Mouse (Mus musculus) thymus, postnatal 14 days (tissue): ENCODE measurements around the gene Timm8a2.

Source experiments
- DNase-seq: peaks from one replicate; pipeline ENCODE4 v3.0.0; 2021

Gene Timm8a2

DNA sequence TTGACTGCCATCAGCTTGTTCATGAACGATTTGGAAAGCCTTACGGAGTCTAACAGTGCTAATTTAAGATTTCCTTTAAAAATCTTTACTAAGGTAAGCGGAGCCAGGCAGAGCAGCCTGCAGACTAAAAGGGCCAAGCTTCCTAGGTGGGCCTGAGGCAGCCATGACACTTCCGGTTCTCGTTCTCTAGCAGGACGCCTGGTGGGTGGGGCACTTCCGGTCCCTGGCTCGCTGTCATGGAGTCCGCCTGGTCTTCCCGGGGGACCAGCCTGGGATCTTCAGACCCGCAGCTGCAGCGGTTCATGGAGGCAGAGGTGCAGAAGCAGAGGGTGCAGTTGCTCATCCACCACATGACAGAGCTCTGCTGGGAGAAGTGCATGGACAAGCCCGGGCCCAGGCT lies at the start of gene Timm8a2:
Gene Timm8a2 (plus strand): TSS at position 224 of the 400 bp plus-strand sequence.
- DNase-seq = no peak

DNA sequence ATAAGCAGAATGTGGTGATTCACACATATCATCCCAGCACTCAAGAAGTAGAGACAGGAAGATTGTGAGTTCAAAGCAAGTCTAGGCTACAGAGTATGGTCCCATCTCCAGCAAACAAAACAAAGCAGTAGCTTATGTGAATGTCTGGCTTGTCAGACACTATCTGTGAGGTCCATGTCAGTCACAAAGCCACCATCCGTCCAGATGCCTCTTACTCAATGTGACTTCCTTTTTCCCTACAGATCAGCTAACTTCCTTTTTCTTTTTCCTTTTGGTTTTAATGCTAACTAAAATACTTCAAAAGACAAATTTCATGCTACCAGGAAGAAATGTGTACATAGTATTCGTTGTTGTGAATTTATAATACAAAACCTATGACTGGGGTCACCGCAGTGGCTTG lies 49.0 kb upstream of the Timm8a2 start:
- DNase-seq = no peak

DNA sequence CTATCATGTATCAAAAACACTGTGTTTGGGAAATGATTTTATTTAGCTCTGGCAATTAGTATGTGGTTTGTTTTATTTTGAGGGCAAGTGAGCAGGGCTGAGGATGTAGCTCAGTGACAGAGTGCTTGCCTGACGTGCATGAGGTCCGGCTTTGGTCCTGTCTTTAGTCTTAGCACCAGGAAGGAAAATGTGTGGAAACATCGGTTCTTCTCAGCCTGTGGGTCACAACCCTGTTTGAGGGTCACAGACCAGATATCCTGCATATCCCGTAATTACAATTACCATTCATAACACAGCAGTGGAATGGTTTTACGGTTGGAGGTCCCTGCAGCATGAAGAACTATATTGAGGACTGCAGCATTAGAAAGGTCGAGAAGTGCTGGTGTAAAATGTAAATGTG lies 48.4 kb upstream of the Timm8a2 start:
- DNase-seq = no peak

DNA sequence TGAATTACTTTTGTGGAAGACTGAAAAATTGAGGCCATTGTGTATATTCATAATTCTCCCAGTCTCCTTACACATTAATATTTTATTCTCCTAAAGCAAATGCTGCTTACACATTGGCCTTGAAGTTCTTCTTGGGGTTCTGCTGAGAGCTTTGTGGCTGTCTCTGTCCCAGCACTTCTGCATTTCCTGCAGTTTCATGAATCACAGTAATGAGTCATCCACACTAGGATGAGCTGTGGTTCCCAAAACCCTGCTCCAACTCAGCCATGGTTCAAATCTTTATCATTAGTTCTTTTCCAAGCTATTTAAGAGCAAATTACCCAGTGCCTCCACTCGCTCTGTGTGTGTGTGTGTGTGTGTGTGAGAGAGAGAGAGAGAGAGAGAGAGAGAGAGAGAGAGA lies 47.2 kb upstream of the Timm8a2 start:
- no peak for DNase-seq

DNA sequence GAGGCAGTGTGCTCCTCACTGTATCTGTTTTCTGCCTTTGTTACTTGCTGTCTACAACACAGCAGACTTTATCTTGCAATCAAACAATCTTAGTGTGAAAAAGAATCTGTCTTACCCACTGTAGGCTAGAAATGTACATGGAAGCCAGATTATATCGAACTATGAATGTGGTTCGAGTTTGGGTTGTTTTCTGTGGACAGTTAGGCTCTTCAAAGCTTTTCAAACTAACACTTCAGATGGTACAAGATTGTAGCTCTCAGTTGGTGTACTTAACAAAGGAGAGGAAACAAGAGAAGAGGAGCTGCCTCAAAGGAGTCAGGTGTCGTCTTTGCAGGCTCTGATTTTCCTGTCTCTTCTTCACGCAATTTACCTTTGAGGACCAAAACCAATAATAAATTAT lies 46.8 kb upstream of the Timm8a2 start:
- no peak for DNase-seq

DNA sequence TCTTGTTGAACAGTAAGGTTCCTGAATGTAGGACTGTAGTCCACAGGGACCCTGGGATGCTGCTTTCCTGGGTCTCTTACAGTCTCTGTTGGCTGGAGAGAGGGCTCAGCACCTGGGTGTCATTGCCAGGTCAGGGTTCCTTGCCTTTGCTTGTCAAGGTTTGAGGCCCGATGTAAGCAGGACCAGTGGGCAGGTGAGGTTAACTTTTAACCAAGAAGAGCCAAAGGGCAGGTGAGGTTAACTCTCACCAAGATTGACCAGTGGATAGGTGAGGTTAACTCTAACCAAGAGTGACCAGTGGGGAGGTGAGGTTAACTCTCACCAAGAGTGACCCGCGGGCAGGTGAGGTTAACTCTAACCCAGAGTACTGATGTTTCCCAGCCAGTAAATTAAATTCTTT lies 45.1 kb upstream of the Timm8a2 start:
- DNase-seq = no peak

DNA sequence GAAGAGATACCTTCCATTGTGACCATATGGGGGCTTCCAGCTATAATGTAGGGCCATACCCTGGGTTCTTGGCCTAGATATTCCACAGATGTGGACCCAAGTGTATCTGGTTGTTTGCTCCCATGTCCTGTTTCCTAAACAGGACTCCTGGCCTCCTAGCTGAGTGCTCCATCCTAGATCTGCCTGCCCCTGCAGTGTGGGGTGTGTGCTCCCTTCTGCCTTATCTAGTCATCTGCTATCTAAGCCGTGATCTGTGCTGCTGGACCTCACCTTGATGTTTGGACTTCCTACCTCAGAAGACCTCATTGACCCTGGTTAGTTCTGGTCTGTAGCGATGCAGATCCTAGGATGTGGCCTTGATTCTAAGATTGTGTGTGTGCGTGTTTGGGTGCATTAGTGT lies 44.6 kb upstream of the Timm8a2 start:
- no peak for DNase-seq

DNA sequence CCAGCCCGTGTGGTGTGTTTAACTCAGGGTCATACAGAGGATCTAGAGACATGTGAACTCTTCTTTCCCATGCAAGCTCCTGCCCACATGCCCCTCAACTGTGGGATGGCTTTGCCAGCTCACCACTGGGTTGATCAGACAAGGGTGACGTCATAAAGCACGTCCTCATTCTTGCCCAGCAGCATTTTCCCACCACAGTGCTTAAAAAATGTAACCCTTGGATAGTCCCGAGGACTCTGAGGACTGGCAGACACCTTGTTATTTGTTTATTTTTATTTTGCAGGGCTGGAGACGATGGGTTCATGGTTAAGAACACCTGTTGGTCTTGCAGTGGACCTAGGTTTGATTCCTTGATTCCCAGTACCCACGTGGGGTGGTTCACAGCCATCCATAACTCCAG lies 43.6 kb upstream of the Timm8a2 start:
- no peak for DNase-seq

DNA sequence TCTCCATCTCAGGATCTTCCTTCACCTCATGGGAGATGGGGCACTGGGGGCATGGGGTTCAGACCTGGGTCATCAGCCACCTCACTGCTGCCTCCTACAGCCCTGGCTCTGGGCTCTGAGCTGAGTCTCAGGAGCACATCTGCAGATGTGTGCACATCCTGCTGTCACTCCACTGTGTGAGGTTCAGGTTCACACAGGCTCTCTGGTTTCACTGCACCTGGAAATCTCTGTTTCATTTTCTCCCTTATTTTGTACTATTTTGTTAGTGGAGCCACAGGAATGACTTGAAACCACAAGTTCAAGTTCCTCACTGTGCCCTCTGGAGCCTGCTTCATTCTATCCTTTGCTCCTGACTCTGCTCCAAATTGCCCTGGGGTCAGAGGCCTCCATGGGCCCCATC lies 42.6 kb upstream of the Timm8a2 start:
- peak; percentile 53 for DNase-seq

DNA sequence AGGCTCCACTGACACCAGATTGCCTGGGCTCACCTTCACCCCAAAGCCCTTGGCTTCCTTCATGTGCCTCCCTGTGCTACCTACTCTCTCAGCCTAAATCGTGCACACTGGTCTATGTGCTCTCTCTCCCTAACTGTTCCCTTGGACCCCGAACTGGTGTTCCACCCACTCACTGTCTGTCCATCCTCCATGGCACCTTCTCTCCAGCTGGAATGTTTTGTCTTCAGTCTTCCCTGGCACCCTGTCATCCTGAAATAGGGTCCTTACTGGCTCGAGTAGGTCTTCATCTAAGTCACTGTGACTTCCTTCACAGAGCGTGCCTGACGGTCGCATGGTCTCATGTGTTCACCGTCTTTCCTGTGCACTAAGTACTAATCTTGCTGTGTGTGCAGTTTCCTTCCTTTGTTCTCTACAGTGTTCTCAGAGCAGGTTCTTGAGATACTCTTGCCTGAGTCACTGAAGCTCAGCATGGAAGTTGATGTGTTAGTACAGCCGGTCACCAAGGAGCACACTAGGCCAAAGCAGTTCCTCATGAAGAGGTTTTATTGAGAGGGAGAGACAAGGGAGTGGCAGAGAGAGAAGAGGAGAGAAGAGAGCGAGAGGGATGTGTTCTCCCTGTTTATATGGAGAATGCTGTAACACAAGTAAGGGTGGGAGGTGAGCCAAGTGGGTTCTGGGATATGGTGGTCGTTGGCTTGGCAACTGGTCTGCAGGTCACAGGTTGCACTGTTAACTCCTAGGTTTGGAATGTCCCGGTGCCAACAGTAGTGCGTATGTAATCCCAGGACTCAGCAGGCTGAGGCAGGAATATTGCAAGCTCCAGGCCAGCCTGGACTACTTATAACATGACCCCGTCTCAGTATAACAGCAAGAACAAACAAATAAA lies 41.8 kb upstream of the Timm8a2 start:
- peak; percentile 50 for DNase-seq

DNA sequence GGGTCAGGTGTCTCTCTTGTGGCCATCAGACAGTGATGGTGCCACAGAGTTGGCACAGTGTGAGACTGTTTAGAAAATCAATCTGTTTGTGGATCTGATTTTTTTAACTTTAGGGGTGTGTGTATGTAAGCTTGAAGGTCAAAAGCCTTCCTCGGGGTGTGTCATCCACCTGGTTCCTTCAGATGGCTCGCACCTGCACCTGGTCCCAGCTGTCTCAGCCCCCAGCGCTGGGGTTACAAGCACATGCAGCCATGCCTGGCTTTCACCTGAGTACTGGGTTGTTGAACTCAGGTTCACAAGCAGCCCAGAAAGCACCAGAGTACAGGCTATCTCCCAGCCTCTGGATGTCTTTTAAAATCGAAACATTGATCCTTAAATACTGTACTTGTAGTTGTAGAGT lies 40.9 kb upstream of the Timm8a2 start:
- DNase-seq = peak; percentile 54

DNA sequence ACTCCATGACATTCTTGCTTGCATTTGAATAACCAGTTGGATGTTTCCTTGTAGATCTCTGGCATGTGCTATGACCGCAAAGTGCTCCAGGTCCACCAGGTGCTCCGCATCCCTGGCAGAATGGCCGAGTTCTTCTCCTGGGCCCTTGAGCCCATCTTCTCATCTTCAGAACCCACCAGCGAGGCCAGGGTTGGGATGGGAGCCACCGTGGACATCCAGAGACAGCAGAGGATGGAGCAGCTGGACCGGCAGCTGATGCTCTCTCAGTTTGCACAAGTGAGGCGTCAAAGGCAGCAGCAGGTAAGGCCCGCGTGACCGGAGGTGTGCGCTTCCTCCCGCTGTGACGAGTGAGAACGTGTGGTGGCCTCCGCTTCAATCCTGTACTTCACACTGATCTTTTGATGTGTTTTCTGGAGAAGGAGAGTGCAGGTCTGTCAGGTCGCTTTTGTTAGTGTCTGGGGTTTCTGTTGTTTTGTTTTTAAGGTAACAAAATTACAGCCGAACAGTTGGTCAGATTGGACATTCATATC lies 40.2 kb upstream of the Timm8a2 start:
- no peak for DNase-seq

DNA sequence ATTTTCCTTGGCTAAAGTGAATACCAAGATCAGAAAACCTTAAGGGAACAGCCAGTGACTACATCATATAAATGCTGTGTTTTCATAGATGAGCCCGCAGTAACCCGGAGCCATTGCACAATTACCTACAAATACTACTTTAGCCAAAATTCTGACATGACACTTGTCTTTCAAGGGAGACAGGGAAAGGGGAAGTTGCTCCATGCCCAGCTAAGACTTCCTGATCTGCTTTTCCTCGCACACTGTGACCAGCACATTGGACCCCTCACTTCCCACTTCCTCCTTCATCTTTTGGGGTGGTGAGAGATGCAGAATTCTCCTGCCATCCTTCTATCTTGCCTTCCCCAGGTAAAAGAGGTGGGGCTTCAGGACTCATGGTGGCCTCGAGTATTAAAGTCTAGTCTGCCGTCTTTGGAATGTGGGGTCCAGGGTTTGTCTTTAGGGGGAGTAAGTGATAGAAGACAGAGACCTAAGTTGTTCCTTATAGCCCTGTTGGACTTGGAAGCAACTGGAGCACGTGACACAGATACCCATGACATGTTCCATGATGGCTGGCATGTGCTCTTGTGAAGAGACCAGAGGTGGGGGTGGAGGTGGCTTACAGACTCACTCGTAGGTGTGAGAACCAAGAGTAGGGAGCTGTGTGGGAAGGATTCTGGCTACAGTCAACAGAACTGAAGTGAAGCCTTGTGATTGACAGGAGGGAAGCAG lies 39.5 kb upstream of the Timm8a2 start:
- DNase-seq = no peak

DNA sequence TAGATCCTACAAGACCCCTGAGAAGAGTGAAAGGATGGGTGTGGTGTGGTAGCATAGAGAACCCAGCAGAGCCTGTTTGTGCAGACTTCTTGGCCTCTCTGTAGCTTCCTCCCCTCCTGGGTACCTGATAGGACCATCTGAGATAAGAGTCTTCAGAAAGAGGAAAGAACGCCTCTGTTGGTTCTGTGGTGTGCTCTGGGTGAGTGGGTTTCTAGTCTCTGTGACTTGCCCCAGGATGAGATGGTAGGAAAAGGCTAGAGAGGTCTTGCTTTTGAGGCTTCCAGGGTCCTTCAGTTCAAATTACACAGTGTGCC lies 39.0 kb upstream of the Timm8a2 start:
- no peak for DNase-seq

DNA sequence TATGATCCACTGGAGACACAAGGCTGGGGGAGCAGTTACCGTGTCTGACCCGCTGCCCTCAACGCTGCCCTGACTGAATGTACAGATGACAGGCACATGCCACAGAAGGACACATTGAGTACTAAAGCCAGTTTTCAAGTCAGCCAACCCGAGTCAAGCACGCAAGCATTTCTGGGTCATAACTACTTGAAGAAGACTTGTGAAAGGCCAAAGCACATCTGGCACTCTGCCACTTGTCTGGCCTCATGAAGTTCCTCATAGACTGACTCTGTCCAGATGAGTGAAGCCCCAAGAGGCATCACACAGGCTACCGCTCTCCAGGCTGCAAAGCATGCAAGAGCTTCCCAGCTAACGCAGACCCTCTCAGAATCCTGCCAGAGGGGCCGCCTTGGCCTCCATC lies 37.7 kb upstream of the Timm8a2 start:
- DNase-seq = no peak

DNA sequence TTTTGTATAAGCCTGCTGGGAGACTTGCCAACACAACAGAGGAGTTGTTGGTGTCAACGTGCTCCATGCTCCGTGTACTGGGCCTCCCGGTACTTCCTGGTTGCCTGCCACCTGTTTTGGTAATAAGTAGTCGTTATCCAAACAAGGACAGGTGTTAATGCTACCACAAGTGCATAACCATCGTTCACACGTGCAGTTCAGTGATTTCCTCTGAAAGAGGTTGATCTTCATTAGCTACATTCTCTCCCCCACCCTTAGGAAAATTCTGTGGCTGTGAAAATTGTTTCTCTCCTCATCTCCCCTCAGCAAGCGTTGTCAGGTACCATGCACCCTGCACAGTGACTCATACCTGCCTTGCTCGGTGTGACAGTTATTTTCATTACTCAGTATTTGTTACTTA lies 35.0 kb upstream of the Timm8a2 start:
- no peak for DNase-seq

DNA sequence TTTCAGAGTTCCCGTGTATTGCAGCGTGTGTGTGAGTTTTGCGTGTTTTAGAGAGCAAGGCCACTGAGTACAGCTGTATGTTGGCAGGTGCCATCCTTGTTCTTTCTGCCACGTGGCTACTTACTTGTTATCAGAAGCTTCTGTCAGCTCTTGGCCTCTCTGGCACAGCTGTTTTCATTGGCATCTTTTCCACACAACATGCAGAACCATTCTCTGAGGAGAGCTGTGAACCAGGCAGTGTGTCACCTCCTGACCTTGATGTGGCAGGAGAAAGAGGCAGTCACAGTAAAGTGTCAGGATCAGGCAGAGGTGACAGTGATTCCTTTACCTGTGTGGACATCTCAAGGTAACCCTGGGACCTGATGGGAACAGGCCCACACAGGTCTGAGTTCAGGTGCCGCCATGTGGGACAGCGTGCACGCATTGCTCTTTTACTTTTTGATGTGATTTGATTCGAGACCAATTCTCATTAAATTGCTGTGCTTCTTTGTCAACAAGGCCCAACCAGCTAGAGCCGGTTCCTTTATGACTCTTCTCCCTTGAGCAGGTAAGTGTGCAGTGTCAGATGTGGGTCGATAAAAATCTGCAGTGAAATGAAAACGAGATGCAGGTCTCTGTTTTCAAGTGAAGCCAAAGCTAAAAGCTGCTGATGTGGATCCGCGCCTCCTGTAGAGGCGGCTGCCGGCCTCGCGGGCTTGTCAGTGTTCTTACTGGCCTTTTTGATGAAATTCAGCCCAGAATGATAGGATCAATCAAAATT lies 33.9 kb upstream of the Timm8a2 start:
- no peak for DNase-seq

DNA sequence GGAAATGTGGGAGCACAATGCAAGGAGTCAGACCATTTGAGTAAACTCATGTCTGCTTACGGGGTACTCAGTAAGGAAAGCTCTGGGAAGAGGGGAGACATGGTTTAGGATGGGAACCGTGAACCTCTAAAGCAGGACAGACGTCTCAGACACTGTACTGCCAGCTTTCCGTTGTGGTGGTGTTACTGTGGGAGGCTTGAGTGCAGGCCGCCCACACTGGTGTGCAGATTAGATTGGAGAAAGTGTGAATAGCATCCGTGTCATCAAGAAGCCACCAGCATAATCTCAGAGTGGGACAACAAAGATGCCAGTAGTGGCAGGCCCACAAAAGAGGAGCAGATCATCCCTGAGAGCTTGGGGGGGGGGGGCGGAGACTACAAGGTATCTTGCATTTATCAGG lies 32.2 kb upstream of the Timm8a2 start:
- no peak for DNase-seq

DNA sequence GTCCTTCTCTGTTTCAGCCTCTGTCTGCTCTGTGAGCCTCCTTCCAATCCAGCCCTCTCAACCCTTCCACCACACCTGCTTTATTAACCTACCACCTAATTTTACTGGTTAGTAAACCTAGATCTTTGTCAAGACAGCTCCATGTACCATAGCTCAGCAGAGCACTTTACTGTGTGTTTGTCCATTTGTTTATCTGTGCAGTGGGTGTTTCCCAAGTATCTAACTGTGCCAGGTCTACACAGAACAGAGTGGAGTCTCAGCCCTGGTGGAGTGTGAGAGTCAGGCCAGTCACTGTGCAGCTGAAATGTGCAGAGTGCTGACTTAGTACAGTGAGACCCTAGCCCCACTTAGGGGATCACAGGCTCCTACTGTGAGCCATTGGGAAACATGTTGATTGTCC lies 30.7 kb upstream of the Timm8a2 start:
- no peak for DNase-seq

DNA sequence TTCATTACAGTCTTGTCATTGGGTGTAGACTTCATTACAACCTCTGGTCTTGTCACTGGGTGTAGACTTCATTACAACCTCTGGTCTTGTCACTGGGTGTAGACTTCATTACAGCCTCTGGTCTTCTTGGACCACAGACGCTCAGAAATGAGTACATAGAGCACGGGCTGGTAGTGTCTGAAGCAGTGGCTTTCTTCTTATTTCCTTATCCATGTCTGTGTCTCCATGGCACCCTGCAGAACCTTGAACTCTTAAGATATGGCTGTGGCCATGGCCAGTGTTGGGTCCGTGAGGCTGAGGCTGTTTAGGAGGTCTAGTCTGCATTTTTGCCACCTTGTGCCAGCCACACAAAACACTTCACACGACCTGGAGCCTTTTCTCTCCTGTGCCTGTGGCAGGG lies 26.2 kb upstream of the Timm8a2 start:
- DNase-seq = no peak

DNA sequence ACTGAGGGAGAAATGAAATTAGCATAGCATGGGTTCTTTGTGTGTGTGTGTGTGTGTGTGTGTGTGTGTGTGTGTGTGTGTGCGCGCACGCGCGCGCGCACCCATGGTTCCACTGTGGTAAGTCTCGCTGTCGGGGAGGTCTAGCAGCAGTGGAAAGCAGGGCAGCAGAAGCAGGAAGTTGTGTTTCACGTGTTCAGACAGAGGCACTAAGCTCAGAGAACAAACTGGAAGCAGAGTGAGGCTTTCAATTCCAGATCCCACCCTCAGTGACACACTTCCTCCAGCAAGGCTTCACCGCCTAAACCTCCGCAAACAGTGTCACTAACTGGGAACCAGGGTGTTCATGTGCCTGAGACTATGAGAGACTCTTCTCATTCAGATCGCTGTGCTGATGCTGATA lies 25.0 kb upstream of the Timm8a2 start:
- DNase-seq = peak; percentile 79

DNA sequence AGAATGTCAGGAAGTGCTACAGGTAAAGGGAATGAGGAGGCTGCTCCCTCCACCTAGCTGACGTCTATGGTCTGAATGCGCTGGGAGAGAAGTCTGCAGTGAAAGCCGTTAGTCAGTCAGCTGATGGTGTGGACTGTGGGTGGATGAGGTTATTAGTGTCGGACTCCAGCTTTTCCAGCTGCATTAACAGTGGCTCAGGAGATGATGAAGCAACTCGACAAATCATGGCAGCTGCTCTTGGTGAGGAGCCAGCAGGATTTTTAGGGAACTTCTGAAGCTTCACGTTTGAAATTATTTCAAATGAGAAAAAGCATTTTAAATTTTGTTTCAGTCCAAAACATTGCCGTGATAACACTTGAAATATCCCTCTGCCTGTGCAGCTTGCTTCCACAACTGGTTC lies 24.2 kb upstream of the Timm8a2 start:
- DNase-seq = no peak

DNA sequence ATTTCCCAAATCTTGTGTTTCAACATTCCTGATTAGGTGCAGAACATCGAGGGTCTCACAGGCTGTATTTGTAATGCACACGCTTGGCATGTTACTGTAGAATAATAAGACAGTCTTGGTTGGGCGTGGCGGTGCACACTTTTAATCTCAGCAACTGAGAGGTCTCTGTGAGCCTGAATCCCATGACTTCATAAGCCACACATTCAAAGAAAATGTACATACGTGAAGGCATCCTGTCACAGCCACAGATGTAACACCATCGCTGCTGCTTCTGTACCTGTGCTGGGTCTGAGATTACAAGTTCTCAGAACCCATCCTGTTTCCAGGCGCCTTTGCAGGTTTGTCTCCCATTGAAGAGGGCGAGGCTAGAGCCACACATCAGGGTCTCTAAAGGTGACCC lies 22.7 kb upstream of the Timm8a2 start:
- no peak for DNase-seq

DNA sequence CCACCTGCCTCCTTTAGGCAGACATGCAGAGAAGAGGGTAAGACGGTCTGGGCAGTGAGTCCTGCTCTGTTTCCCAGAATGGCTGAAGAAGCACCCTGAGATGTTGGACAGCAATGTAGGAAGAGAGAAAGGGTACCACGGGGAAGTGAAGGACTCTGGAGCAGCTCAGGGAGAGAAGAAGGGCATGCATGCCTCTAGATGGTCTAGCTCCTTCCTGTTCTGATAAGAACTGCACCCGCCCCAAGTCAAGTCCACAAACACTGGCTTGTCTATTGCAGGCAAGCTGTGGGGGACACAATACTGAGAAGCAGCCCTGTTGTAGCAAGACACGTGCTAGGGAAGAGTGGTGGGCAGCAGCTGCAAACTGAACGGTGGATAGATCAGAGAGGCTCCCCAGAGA lies 22.3 kb upstream of the Timm8a2 start:
- no peak for DNase-seq
